Mouse (Mus musculus): ENCODE results near the gene Wbp2nl.

GRCm38 (mm10) chr15:82255944-82256383, 42.8 kb upstream of the Wbp2nl start:
- no peak for TF ChIP-seq GATA2 (IDR thresholded peaks at IDR 0.05; ENCODE audit: borderline replicate concordance, low read depth, low read length)
- TF ChIP-seq CTCF (IDR thresholded peaks at IDR 0.05; ENCODE audit: low read depth, low read length): no peak
- no peak for TF ChIP-seq POLR2AphosphoS5 (IDR thresholded peaks at IDR 0.05; ENCODE audit: insufficient replicate concordance, low read depth, low read length)
- TF ChIP-seq TAL1 (conservative IDR thresholded peaks at IDR 0.05; ENCODE audit: low read depth, low read length): no peak

Measured in G1E (cell line).